Mouse (Mus musculus): ENCODE measurements around the gene Mab21l3.

Mab21l3 gene

GRCm38 (mm10) chr3:101848816-101849215 lies at the start of gene Mab21l3:
TSS of gene Mab21l3 (minus strand) at chr3:101848959.
- DNase-seq (ENCODE audit: low read depth): no peak

GRCm38 (mm10) chr3:101897377-101897974 lies 48.7 kb upstream of the Mab21l3 start:
- no peak for DNase-seq (ENCODE audit: low read depth)

DNA sequence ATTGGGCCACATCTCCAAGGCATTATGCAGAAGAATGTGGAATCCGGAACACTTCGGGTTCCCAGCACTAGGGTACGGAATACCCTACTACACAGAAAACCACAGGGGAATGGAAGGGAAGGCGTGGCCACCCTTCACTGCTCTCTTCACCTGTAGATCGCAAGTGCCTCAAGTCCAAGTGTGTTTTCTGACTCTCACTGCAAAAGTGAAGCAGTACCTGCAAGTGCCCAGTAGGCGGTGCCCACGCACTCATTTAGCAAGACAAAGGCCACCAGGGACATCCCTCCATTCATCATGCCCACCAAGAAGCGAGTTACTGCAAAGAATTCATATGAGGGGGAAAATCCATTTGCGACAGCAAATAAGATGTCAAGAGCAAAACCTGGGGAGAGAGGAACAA lies 48.1 kb upstream of the Mab21l3 start:
- DNase-seq (ENCODE audit: low read depth): peak; percentile 68

- no peak for DNase-seq (ENCODE audit: low read depth)
Measured at GRCm38 (mm10) chr3:101895376-101895910, 46.7 kb upstream of the Mab21l3 start.

- no peak for DNase-seq (ENCODE audit: low read depth)
Measured at GRCm38 (mm10) chr3:101885591-101885990, 36.8 kb upstream of the Mab21l3 start.

GRCm38 (mm10) chr3:101885041-101885440 lies 36.3 kb upstream of the Mab21l3 start:
- DNase-seq (ENCODE audit: low read depth): no peak

GRCm38 (mm10) chr3:101883902-101884301 lies 35.1 kb upstream of the Mab21l3 start:
- DNase-seq (ENCODE audit: low read depth): no peak

GRCm38 (mm10) chr3:101881721-101882120 lies 33.0 kb upstream of the Mab21l3 start:
- DNase-seq (ENCODE audit: low read depth): no peak

GRCm38 (mm10) chr3:101880818-101881217 lies 32.1 kb upstream of the Mab21l3 start:
- no peak for DNase-seq (ENCODE audit: low read depth)

- DNase-seq (ENCODE audit: low read depth): no peak
Measured at GRCm38 (mm10) chr3:101878136-101878535, 29.4 kb upstream of the Mab21l3 start.

- no peak for DNase-seq (ENCODE audit: low read depth)
Measured at GRCm38 (mm10) chr3:101876459-101877285, 27.9 kb upstream of the Mab21l3 start.

DNA sequence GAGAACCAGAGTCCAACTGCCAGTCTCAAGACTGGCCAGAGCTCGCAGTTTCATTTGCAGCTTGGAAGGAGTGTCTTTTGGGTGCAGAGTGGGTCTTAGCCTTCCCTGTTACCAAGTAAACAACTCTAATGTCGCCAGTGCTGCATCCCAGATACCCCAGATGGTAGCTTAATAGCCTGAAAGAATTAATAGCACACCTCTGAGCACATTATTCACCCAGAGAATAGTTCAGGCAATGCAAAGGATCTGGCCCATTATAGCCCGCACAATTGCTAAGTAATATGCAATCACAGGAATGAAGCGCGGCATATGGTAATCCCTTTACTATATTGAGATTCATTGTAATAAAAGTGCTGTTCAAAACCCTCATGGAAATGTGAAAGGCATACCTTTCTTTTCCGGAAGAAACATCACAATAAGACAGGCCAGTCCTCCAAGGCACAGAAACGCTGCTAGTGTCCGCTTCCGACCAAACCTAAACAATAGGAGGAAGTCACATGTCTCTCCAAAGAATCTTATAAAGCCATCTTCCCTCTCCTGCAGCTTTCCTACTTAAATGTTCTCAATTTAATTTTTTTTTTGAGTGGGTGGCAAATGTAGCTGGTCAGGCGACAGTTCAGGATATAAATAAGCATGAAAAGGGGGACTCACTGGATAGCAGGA lies 26.6 kb upstream of the Mab21l3 start:
- no peak for DNase-seq (ENCODE audit: low read depth)

- DNase-seq (ENCODE audit: low read depth): no peak
Measured at GRCm38 (mm10) chr3:101873061-101873675, 24.4 kb upstream of the Mab21l3 start.

- no peak for DNase-seq (ENCODE audit: low read depth)
Measured at GRCm38 (mm10) chr3:101871951-101872350, 23.2 kb upstream of the Mab21l3 start.

DNA sequence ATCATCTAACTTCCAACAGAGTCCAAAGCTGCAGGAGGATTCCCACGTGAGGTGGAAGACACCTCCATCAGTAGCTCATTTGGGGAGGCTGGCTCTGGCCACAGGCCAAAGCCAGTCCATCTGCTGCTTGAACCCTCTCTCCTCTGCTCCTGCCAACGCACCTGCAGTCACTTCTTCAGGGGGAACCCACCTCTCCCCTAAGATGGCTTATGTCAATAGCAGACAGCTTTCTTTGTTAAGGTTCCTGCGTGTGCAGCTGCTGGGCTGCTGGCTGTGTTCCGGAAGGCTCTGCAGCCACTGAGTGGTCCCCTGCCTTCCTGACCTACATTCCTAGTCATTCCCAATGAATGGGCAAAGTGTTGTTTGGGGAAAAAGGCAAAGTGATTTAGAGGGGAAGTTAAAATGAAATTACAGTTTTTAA lies 18.3 kb upstream of the Mab21l3 start:
- DNase-seq (ENCODE audit: low read depth): no peak

DNA sequence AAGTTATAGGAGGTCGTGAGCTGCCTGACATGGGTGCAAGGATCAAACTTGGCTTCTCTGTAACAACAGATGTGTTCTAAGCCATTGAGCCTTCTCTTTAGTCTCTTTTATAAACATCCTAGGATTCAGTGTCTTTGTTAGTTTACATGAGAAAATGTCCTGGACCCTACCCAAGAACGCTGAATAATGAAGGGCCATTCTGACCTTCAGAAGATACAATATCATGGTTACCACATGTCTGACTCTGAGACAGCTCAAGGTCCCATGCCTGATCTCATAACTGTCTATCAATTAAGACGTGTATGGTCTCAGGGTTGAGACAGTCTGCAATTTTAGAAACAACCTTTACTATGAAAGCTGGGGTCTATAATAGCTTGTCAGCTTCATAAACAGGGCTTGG lies 13.1 kb upstream of the Mab21l3 start:
- no peak for DNase-seq (ENCODE audit: low read depth)

GRCm38 (mm10) chr3:101860151-101860550 lies 11.4 kb upstream of the Mab21l3 start:
- DNase-seq (ENCODE audit: low read depth): no peak

DNA sequence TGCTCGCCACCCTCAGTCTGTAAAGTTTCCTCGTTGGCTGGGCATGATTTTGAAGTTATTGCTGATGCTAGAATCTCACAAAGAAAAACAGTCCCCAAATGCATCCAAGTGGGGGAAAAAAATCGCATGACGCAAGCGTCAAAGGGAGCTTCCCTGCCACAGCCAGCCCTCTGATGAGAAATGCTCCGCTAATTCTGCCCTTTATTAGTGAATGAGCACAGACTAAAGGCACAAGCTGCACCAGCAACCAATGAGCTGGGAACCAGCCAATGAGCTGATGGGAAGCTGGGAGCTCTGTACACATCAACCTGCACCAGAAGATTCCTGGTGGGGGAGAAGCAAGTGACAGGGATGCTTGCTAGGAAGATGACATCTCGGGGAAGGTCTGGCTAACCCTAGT lies 11.0 kb upstream of the Mab21l3 start:
- no peak for DNase-seq (ENCODE audit: low read depth)

GRCm38 (mm10) chr3:101854075-101854474 lies 5.3 kb upstream of the Mab21l3 start:
- no peak for DNase-seq (ENCODE audit: low read depth)

GRCm38 (mm10) chr3:101851363-101851762 lies 2.6 kb upstream of the Mab21l3 start:
- DNase-seq (ENCODE audit: low read depth): no peak

DNA sequence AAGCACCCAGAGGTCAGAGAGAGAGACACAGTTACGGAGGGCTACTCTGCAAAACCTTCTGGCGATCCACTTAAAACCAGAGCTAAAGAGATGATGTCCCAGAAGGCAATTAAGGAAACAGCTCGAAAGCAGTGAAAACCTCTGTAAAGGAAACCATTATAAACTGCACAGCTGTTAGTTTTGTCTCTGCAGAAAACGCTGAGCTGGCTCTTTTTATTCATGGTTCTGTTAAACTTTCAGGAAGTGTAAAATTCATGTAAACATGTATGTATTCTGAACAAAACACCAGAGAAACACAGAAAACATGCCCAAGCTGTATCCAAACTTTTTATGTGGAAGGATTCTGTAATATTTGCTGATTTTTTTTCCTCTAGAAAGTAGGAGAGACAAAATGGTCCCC lies 2.7 kb downstream of the Mab21l3 start:
- DNase-seq (ENCODE audit: low read depth): no peak

GRCm38 (mm10) chr3:101842372-101843094 lies 6.2 kb downstream of the Mab21l3 start:
- no peak for DNase-seq (ENCODE audit: low read depth)

Data from c-Kit-positive CD71-negative TER-119-negative erythroid progenitor cells, embryonic 14.5 days (primary cell).